Mouse (Mus musculus) heart, embryonic 14.5 days (tissue): ENCODE results near the gene Gm20441. TPM values are rescaled to one million over a fixed set of nuclear protein-coding genes. Genes with fewer than 3 reads are reported as not detected.
A peak's percentile ranks its signal among the peaks of the same experiment; 100 is the strongest.

ENCODE experiments used
- ATAC-seq: fragments of 200-750 bp; cut with Nextera tagmentation; 2 replicates; pipeline ENCODE4 v1.8.0; 2017; ENCODE audit warnings: low read depth, moderate TSS enrichment; ENCODE audit not compliant: insufficient number of reproducible peaks, insufficient read depth, low FRiP score
- H3K27ac ChIP-seq, 2 experiments: fragments of 200-500 bp in 1 of 2; fragments of 300-500 bp in 1 of 2; sonication (generic) in 1 of 2; replicated peaks in 1 of 2; 2 replicates each; pipeline ENCODE4 v1.5.1; 2012 to 2014; ENCODE audit warnings: low read depth in 2 of 2, low read length in 2 of 2, control low read depth in 1 of 2, mild to moderate bottlenecking in 1 of 2, mixed read lengths in 1 of 2; ENCODE audit not compliant: control insufficient read depth in 1 of 2, insufficient read depth in 1 of 2
- H3K27me3 ChIP-seq: fragments of 300-500 bp; sonication (generic); 2 replicates; pipeline ENCODE4 v1.6.1; 2014; ENCODE audit warnings: mild to moderate bottlenecking, low read length, control low read depth; ENCODE audit not compliant: control insufficient read depth, insufficient read depth
- H3K36me3 ChIP-seq: fragments of 300-500 bp; sonication (generic); 2 replicates; pipeline ENCODE4 v1.6.1; 2014; ENCODE audit warnings: mild to moderate bottlenecking, control low read depth, low read length, mixed read lengths; ENCODE audit not compliant: control insufficient read depth, insufficient read depth
- H3K4me1 ChIP-seq, 2 experiments: fragments of 200-500 bp in 1 of 2; fragments of 300-500 bp in 1 of 2; sonication (generic) in 1 of 2; 2 replicates each; pipeline ENCODE4 v1.6.1; 2012 to 2014; ENCODE audit warnings: low read length in 2 of 2, control low read depth in 1 of 2, mixed read lengths in 1 of 2; ENCODE audit not compliant: control insufficient read depth in 2 of 2, insufficient read depth in 2 of 2
- H3K4me2 ChIP-seq: fragments of 300-500 bp; sonication (generic); 2 replicates; pipeline ENCODE4 v1.6.1; 2014; ENCODE audit warnings: mild to moderate bottlenecking, low read length
- H3K4me3 ChIP-seq, 2 experiments: fragments of 200-500 bp in 1 of 2; fragments of 300-500 bp in 1 of 2; sonication (generic) in 1 of 2; 2 replicates each; pipeline ENCODE4 v1.5.1; 2012 to 2014; ENCODE audit warnings: low read length in 2 of 2, mild to moderate bottlenecking in 2 of 2, control low read depth in 1 of 2, low read depth in 1 of 2, moderate library complexity in 1 of 2; ENCODE audit not compliant: control insufficient read depth in 1 of 2, insufficient read depth in 1 of 2
- H3K9ac ChIP-seq: fragments of 300-500 bp; sonication (generic); 2 replicates; pipeline ENCODE4 v1.6.1; 2014; ENCODE audit warnings: mild to moderate bottlenecking, low read length
- H3K9me3 ChIP-seq: fragments of 300-500 bp; sonication (generic); 2 replicates; pipeline ENCODE4 v1.6.1; 2016; ENCODE audit warnings: low read length, control low read depth; ENCODE audit not compliant: control insufficient read depth
- WGBS: fragments of 180-500 bp; shearing (Covaris S2); extraction: QIAGEN DNeasy Blood & Tissue Kit; methylation state at CpG from one replicate; pipeline ENCODE4 v1.1.7; 2014; 5-methylcytosine and 5-hydroxymethylcytosine counted together
- polyA plus RNA-seq: library from polyadenylated mRNA; unstranded; fragments of >200 nt; fragmentation: Nextera tagmentation; extraction: Ambion mirVana; gene quantifications from 2 replicates; pipeline ENCODE4 v1.2.1, GENCODE M21; 2014

The Gm20441 gene
- polyA plus RNA-seq, 1 experiment from 2014 or later = not detected

GRCm38 (mm10) chr10:75764519-75765473, 16.0 kb downstream of the Gm20441 start:
- peaks cover 0 to 8% of the 10 kb centered on the region in 2 experiments; a peak in 1 of 4 replicates for H3K4me1 ChIP-seq
- H3K9me3 ChIP-seq = no peaks in the 10 kb centered on the region
- peaks cover 7% of the 10 kb centered on the region for H3K36me3 ChIP-seq
- no peak for ATAC-seq
- H3K27ac ChIP-seq = peak overlapping the region; percentile 18 to 59; a peak in 2 of 4 replicates
- H3K9ac ChIP-seq = peak overlapping the region; percentile 81
- H3K4me3 ChIP-seq = peak overlapping the region; percentile 77 to 90
- under 1% methylated on average over 27 of the region's 27 CpGs for WGBS
- H3K4me2 ChIP-seq = peak overlapping the region; percentile 82
- no peaks in the 10 kb centered on the region for H3K27me3 ChIP-seq

GRCm38 (mm10) chr10:75763682-75764518, 16.9 kb downstream of the Gm20441 start, which contains the start of gene Cabin1:
Gene Cabin1 (minus strand): TSS chr10:75764341.
- peak; percentile 97 for ATAC-seq
- Histone ChIP-seq H3K4me2 (peak within 1 kb of the TSS; percentile 82), H3K27ac (peak within 1 kb of the TSS; percentile 38 to 59), H3K9me3 (no peaks in the 10 kb centered on the region), H3K36me3 (peaks cover 7% of the 10 kb centered on the region), H3K27me3 (no peaks in the 10 kb centered on the region), H3K9ac (peak within 1 kb of the TSS; percentile 81), H3K4me3 (peak within 1 kb of the TSS; percentile 77 to 90), H3K4me1 (peaks cover 0 to 8% of the 10 kb centered on the region in 2 experiments; a peak in 1 of 4 replicates)
- WGBS = under 1% methylated on average over 61 of the region's 61 CpGs

GRCm38 (mm10) chr10:75762413-75762812, 18.3 kb downstream of the Gm20441 start:
- H3K4me2 ChIP-seq = no peak overlapping the region
- peaks cover 0 to 8% of the 10 kb centered on the region in 2 experiments; a peak in 1 of 4 replicates for H3K4me1 ChIP-seq
- ATAC-seq = no peak
- peaks cover 14% of the 10 kb centered on the region for H3K36me3 ChIP-seq
- no peak overlapping the region for H3K27ac ChIP-seq
- 77% methylated on average over 3 of the region's 3 CpGs for WGBS
- no peaks in the 10 kb centered on the region for H3K27me3 ChIP-seq
- 0 out of 2 replicates have a peak overlapping the region, but pooled peaks have one; percentile 25 for H3K9ac ChIP-seq
- no peak overlapping the region for H3K4me3 ChIP-seq
- no peaks in the 10 kb centered on the region for H3K9me3 ChIP-seq

GRCm38 (mm10) chr10:75760311-75760710, 20.4 kb downstream of the Gm20441 start:
- no peak for ATAC-seq

DNA sequence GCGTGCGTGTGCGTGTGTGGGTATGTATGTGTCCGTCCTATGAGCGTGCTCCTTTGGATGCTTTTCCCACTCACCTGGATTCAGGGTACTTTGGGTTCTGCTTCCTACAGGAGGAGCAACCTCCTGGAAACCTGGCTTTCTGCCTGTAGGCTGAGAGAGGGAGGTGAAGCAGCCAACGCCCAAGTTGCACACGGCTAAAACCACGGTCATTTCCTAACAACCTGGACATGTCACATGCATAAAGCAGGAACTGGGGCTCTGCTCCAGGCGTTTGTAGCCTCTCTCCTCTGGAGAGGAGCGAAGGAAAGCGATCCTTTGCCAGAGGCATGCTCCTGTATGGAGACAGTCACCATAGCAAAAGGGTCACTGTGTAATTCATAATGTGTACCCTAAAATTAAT, 24.0 kb downstream of the Gm20441 start:
- ATAC-seq = no peak
- H3K4me2 ChIP-seq = no peak overlapping the region
- H3K9ac ChIP-seq = no peak overlapping the region
- 90% methylated on average over 11 of the region's 11 CpGs for WGBS
- no peaks in the 10 kb centered on the region for H3K4me1 ChIP-seq
- H3K36me3 ChIP-seq = peaks cover 56% of the 10 kb centered on the region
- H3K4me3 ChIP-seq = no peak overlapping the region
- H3K27ac ChIP-seq = no peak overlapping the region
- no peaks in the 10 kb centered on the region for H3K9me3 ChIP-seq
- no peaks in the 10 kb centered on the region for H3K27me3 ChIP-seq

More at GRCm38 (mm10) chr10:75760311-75760710, 20.4 kb downstream of the Gm20441 start:
- Histone ChIP-seq H3K36me3 (peaks cover 22% of the 10 kb centered on the region), H3K4me2 (no peak overlapping the region), H3K27ac (no peak overlapping the region), H3K9me3 (no peaks in the 10 kb centered on the region), H3K9ac (no peak overlapping the region), H3K27me3 (no peaks in the 10 kb centered on the region), H3K4me3 (no peak overlapping the region), H3K4me1 (peaks cover 0 to 8% of the 10 kb centered on the region in 2 experiments; a peak in 1 of 4 replicates)
- 95% methylated on average over 3 of the region's 3 CpGs for WGBS

DNA sequence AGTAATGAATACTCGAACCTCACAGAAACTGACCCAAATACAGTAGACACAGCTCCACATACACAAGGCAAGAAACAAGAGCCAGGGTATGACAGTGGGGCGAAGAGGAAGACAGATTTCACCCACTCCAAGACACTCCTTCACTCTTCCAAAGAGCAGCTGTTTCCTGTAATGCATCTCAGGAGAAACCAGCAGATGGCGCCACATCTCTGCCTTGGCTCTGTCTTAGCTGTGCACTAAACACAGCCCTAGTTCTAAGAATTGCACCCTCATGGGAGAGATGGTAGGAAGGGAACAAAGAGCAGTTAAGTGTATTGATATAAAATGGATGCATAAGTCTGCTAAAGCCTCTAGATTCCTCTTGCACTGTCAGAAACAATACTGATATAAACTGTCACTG, 36.7 kb downstream of the Gm20441 start:
- Histone ChIP-seq H3K27me3 (no peaks in the 10 kb centered on the region), H3K9ac (no peak overlapping the region), H3K4me2 (no peak overlapping the region), H3K27ac (no peak overlapping the region), H3K9me3 (no peaks in the 10 kb centered on the region), H3K36me3 (peaks cover 96% of the 10 kb centered on the region), H3K4me3 (no peak overlapping the region), H3K4me1 (no peaks in the 10 kb centered on the region)
- 0 out of 2 replicates have a peak, but pooled peaks have one; percentile 47 for ATAC-seq
- WGBS = 45% methylated on average over 3 of the region's 3 CpGs

- Histone ChIP-seq H3K27ac (no peak overlapping the region), H3K4me2 (no peak overlapping the region), H3K36me3 (peaks cover 98% of the 10 kb centered on the region), H3K27me3 (no peaks in the 10 kb centered on the region), H3K9me3 (no peaks in the 10 kb centered on the region), H3K4me3 (no peak overlapping the region), H3K4me1 (no peaks in the 10 kb centered on the region), H3K9ac (no peak overlapping the region)
- no peak for ATAC-seq
- WGBS = 90% methylated on average over 12 of the region's 12 CpGs
Observed at GRCm38 (mm10) chr10:75743369-75743768, 37.4 kb downstream of the Gm20441 start.
